Mouse (Mus musculus) lung, postnatal 36 days (tissue): ENCODE measurements around the gene Olfr970.
"Not testable (repeated sequence)": the region's sequence is repeated elsewhere in the genome, so short reads cannot be mapped to it uniquely, and the experiment has no call there.

Experiments used
- DNase-seq: peaks from one replicate; pipeline ENCODE4 v3.0.0; 2022; ENCODE audit warnings: mixed read lengths

The Olfr970 gene

DNA sequence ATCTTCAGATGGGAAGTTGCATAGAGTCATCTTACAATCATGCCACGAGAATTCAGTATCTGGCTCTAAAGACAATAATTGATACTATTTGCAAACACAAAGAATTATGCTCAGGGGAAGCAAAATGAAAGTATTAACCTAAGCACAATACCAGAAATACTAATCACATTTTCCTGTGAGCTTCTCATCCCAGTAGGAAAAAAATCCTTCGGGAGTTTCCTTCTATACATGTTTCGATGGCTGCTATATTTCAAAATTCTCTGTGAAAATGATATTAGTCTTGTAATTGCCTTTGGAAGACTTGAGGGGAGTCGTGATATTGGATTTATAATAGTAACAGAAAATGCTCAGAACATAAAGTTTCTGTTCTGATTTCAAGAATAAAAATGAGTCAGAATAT lies at the start of gene Olfr970:
Gene Olfr970, plus strand, starts transcription at position 301 of the 400 bp plus-strand sequence.
- DNase-seq: no peak

- no peak for DNase-seq
These were observed 25.5 kb upstream of the Olfr970 start, which contains the start of gene Olfr968 for GRCm38 (mm10) chr9:39783153-39783552. Gene Olfr968, minus strand, starts transcription at chr9:39783253.

- DNase-seq: no peak
These were observed 18.1 kb upstream of the Olfr970 start, which contains the start of gene Olfr969 for GRCm38 (mm10) chr9:39790558-39790957. Gene Olfr969, plus strand, starts transcription at chr9:39790945.

- DNase-seq: not testable (repeated sequence)
These were observed 27.9 kb downstream of the Olfr970 start, which contains the start of gene Olfr971 for GRCm38 (mm10) chr9:39836576-39836975. Gene Olfr971, plus strand, starts transcription at chr9:39836876.

- no peak for DNase-seq
These were observed 57.5 kb downstream of the Olfr970 start, which contains the start of gene Olfr972 for GRCm38 (mm10) chr9:39866122-39866521. Gene Olfr972, plus strand, starts transcription at chr9:39866422.
